Mouse (Mus musculus): ENCODE results near the gene Rbm41.

The Rbm41 gene

DNA sequence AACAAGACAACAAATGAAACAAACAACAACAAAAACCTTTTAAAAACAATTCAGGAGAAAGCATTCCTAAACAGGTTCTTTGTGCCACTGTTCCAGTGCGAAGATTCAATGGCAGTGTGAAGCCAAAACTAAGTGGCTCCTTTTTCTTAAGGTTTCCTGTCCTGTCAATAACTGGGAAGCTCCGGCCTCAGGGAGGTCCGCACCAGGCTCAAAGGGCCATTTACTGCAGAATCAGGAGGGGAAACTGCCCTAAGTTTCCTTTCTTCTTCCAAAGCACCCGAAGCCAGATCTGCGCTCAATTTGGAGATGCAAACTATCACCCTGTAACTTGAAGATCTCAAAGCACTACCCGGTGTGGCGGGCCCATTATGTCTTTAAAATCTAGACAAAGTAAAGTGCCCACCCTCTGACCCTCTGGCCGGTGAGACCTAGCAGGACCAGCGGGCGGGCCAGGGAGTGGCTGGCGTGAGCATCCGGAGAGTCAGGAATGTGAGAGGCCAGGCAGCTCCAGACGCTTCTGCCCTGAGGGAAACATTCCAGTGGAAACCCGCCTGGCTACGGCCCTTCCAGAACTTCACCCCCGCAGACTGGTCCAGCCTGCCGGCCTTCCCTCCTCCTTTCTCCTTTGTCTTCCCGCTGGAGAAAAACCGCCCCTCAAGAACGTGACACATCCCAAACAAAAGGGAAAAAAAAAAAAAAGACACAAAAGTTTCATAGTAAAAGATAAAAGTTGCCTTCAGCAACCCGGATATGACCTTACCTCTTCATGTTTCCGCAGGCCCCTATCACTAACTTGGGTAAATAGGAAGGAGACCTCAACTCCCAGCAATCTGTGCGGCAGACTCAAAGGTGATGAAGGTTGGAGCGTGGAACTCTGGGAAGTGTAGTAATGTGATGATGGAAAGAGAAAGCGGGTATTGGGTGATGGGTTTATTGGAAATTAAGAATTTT is at the start of gene Rbm41:
Gene Rbm41 (minus strand): TSS at position 856 of the 951 bp plus-strand sequence.
- peak; percentile 32 to 43 for DNase-seq

DNA sequence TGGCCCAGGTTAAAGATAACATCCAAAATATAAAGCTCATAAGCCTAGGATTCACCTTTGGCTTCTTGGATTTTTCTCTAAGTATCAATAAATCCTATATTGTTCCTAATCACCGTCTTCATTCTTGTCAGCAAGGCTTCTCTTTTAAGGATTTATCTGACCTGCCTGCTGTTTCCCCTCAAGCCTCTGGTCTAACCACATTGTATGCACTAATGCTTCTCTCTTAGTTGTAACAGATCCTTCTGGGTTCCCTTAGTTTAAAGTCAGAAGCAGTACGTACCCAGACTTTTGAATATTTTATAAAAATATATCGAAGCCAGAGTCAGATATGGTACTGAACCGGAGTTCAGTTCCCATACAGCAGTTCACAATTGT is 283 bp upstream of the Rbm41 start:
- no peak for DNase-seq

DNA sequence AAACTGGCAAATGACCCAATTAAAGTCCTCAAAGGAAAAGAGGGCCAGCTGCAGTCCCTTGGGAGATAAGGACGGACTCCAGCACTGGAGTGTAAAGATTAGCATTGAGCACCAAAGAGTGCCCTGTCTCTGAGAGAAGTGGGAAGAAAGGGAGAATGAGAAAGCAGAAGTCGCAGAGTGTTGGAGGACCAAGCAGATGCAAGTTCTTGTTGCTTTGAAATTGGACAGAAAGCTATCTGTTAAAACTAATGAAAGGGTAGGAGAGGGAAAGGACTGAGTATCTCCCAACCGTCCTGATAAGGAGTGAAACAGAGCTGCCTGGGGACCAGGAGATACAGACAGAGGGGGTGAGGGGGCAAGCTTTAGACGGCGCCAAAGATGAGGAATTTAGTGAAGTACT is 16.3 kb downstream of the Rbm41 start:
- no peak for DNase-seq

DNA sequence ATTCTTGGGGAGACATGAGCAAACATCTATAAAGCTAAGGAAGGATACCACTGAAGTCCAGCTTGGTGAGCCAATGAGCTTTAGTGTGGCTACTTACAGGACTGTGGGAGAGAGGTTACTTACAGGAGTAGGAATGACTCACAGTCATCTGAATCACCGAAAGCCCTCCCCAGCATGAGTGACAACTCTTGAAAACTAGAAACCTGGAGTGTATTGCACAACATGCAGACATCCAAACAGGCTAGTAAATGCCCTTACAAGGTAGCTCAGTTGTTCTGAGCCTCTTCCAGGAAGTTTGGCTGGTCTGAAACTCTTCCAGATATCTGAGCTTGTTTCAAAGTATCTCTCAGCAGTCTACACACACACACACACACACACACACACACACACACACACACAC is 64.9 kb downstream of the Rbm41 start:
- DNase-seq, result peak in 1 of 2 experiments; percentile 8

DNA sequence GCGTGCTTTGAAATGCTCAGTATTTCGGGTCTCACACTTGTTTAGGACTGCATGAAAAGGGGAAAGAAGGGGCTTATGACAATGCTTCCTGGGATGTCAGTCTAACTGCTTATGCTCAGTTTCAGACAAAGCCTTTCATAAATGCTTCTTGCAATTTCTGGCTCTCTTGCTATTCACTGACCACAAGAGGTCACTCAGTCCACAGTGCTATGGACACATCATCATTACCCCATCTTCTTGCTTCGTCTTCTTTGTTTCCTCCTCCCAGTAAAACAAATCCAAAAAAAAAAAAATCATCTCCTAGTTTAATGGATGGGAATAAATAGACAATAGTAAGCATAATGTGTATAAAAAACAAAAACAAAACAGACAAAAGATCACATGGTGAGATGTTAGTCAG is 65.9 kb downstream of the Rbm41 start:
- no peak for DNase-seq

DNA sequence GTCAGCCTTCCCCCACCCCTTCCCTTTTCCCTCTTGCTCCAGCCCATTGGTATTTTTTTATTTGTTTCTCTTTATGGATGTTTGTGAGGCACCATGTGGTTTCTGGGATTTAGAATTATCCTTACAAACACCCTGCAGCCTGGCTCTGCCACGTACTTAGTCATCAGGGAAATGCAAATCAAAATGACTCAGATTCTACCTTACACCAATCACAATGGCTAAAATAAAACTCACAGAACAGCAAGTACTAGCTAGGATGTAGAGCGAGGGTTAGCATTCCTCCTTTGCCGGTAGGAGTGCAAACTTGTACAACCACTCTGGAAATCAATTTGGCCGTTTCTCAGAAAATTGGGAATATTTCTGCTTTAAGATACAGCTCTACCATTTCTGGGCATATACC is 77.8 kb downstream of the Rbm41 start:
- DNase-seq, result no peak

DNA sequence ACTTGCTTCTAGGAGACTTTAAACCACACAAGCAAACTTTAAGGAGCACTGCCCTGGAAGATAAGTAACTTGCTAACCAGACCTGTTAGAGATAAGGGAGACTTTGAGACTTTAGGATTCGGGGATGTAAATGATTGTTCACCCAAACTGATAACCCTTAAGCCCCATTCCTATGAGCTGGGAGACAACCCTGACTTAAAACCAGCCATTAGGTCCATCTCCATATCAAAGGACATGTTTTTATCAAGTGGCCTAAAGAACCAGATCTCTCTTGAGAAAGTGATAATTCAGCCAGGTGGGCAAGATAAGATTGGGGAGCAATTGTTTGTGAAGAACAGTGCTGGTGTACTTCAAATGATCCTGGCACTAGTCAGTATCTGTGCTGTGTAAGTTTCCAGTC is 107.0 kb downstream of the Rbm41 start:
- DNase-seq, result no peak

DNA sequence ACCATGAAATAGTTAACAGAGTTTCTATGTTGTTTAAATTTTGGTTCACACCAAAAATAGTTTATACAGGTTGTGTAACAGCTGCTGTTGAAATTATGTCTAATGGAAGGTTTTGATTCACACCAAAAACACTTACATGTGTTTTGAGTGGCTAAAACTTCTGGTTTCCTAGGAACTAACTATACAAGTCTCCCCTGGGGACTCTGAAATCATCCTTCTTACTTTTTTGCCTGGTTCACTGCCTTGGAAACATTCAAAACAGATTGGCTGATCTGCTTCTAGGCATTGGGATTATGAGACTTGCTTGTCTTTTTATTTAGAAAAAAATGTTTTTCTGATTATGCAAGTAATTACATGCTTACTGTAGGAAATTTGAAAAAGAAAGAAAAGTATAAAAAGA is 115.2 kb downstream of the Rbm41 start:
- DNase-seq, result no peak

DNA sequence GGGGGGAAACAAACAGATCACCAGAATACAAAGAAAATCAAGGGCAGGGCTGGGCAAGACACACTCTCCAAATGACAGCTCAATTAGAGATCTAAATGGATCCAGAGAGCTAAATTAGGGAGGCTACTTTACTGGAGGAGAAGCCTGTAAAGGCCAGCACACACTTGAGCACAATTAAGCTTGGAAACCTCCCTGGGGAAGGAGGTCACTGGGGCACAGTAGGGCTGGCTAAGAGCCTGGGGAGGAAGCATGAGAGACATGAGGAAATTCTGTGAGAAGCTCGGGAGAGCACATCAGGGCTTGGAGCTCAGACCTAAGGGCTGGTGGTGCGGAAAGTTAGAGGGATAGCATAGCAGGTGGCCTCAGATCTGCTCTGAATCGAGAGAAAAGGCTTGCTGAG is 120.5 kb downstream of the Rbm41 start:
- DNase-seq, result no peak

DNA sequence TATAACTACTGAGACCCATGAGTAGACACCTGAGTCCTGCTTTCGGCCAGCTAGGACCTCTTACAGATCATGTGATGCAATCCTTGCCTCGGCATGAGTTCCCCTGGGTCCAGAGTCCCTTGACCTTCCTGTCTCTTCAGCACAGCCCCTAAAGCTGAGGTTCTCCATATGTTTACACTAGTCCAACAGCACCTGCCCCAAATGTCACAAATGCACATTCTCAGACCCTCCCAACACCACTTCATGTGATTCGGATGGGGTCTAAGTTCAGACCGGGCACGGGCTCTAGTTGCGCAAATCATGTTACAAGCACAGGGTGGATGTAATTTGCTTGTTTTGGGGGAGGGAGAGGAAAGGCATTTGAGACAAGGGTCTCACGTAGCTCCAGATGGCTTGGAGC is 121.3 kb downstream of the Rbm41 start:
- peak in 1 of 2 experiments; percentile 2 for DNase-seq

DNA sequence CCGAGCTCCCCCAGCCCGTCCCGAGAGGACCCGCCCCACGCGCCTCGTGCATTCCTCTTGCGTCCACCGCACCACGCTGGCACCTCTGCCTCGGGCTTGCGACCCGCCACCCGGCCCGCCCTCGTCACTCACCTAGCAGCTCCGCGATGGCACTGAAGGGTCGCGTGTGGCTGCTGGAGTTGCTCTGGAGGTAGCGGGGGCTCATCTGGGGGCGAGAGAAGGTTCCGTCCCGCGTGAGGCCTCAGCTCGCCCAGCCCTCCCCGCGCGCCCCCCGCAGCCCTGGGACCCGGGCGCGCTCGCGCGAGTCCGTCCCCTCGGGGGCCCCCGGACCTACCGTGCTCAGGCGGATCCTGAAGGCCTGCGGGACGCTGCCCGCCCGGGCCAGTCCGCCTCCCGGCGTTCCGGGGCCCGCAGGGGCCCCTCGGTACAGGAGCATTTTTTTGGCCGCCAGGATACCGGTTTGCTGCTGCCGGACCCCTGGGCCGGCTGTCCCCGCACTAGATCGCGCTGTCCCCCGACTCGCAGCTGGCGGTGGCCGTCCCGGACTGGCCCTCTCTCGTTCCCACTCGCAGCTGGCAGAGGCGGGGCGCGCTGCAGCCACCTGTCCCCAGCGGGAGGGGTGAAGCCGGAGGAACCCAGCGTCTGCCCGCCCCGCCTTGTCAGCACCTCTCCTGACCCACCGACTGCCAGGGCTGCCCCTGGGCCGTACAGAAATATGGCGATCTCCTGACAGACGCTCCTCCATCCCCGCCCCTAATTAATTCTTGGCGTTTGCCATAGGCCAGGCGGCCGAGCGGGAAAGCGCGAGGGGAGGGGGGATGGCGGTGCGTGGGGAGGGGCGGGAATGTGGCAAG is 127.2 kb downstream of the Rbm41 start, which contains the start of gene Morc4:
Gene Morc4 (minus strand): TSS at position 740 of the 854 bp plus-strand sequence.
- peak; percentile 55 to 73 for DNase-seq

DNA sequence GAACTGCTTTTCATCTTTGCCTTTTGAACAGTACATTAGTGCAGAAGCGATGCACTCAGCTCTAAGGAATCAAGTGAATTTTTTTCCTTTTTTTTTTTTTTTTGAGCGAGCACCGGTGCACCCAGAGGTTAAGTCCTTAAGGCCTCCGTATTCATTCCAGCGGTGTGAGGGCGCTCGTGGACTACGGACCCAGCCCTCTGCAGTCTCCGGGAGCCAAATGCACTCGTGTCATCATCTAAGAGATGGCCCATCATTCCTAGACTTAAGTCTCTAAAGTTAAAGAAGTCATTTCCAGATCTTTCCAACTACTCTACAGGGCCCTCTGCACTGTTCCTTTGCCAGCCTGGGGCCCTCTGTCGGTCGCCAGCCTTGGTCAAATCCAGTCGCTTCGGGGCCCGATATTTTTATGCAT is 128.1 kb downstream of the Rbm41 start:
- peak; percentile 27 to 35 for DNase-seq

DNA sequence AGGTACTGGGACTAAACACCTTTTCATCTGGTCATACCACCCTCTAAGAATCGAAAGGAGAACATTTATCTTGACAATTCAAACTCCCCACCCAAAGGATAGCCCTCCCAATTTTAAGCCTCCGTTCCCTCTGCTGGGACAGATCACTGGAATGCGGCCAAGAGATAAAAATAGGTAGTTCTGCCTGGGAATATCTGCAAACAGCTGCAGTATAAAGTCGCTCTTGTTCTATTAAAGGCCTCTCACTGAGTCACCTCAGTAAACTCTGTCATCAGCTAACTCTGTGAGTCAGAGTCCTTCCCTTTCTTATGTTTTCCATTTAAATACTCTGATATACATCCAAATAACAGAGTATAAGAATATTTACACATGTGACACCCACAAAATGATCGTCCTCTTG is 139.0 kb downstream of the Rbm41 start:
- no peak for DNase-seq

DNA sequence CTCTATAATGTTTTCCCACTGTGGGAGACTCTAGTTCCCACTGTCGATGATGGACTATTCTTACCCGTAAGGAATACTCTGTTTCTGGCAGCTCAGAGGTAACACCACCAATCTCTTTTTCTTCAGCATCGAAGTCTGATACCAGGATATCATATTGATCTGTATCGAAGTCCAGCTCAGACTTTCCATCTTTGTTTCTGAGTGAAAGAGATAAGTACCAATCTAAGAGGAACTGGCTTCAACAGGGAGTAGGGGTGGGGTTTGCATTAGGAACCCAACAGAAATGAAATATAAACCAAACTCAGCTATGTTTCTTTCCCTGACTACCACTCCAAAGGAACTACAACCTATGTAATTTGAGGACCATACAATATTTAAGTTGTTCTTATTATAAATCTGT is 143.6 kb downstream of the Rbm41 start:
- no peak for DNase-seq

DNA sequence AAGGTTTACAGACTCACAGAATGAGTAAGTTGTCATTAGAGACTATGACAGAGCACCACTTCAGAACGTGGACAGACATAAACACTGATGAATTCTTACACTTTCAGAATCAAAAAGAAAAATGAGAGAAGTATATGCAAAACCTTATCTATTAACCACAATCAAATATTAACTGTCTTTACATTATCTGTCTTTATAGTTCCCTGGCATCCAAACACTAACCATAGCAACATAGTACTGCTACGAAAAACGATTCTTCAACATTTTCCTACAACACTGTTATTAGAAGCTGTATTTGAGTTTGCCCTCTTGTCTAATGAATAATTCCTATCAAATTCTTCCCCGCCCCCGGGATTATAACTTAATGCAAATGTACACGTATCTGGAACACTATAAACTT is 157.3 kb downstream of the Rbm41 start:
- DNase-seq, result no peak
